7 mouse cellular contexts compared by ENCODE assay signal in the genomic region with DNA sequence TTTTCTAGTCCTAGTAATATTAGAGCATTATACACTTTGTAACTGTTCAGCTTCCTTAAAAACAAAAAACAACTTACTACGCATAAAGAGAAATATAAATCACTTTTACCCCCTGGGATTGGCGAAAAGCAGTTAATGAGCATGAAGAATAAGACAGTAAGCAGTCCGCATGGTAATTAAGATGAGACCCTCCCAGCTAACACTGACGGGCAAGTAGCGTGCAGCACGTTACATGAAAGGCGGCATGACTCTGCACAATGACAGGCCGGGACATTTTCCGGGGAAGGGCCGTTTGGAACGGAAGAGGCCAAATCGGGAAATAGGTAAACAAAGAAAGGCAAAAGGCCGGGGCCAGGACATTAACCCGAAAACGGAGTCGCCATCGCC. TPM values are rescaled to one million over a fixed set of nuclear protein-coding genes. Genes with fewer than 3 reads are reported as not detected.
DNase-seq lines count a peak whose midpoint lies in the region; ATAC-seq and TF ChIP-seq lines count a peak whose summit lies in the region.

No protein-coding gene starts in this region.

- WGBS in hindbrain, embryonic 14.5 days, result under 1% methylated on average over 17 of the region's 17 CpGs
- WGBS in liver, embryonic 15.5 days (ENCODE audit: insufficient replicate concordance), result under 1% methylated on average over 17 of the region's 17 CpGs
- under 1% methylated on average over 17 of the region's 17 CpGs for WGBS in neural tube, embryonic 14.5 days

- peak overlapping the region; percentile 100 for H3K27ac ChIP-seq in testis, adult 2 months (ENCODE audit: control insufficient read depth, insufficient read depth, low read depth, low read length)
- H3K27ac ChIP-seq in hindbrain, embryonic 14.5 days, result peak overlapping the region; percentile 100
- H3K27ac ChIP-seq in liver, embryonic 15.5 days (replicated peaks), result peak overlapping the region; percentile 100
- peak overlapping the region; percentile 100 for H3K27ac ChIP-seq in neural tube, embryonic 14.5 days (ENCODE audit: low read depth, low read length)

- TF ChIP-seq POLR2A in testis, adult 2 months (IDR thresholded peaks at IDR 0.05; ENCODE audit: control insufficient read depth, low read depth, low read length), result no peak

- H3K9me3 ChIP-seq in hindbrain, embryonic 14.5 days (ENCODE audit: control insufficient read depth, low read length), result no peaks in the 10 kb centered on the region
- H3K9me3 ChIP-seq in liver, embryonic 15.5 days (replicated peaks), result no peaks in the 10 kb centered on the region
- no peaks in the 10 kb centered on the region for H3K9me3 ChIP-seq in neural tube, embryonic 14.5 days (ENCODE audit: control insufficient read depth, low read length)

- H3K4me2 ChIP-seq in hindbrain, embryonic 14.5 days (replicated peaks), result peak overlapping the region; percentile 97
- peak overlapping the region; percentile 79 for H3K4me2 ChIP-seq in liver, embryonic 15.5 days
- H3K4me2 ChIP-seq in neural tube, embryonic 14.5 days (ENCODE audit: low read depth, low read length), result peak overlapping the region; percentile 94

- peak; percentile 73 for ATAC-seq in hindbrain, embryonic 14.5 days (ENCODE audit: low FRiP score)
- peak; percentile 67 for ATAC-seq in liver, embryonic 15.5 days (ENCODE audit: insufficient read depth)
- peak; percentile 77 for ATAC-seq in neural tube, embryonic 14.5 days (ENCODE audit: low read depth)

- no peak for TF ChIP-seq CTCF in testis, adult 2 months (IDR thresholded peaks at IDR 0.05; ENCODE audit: control insufficient read depth, insufficient read depth, insufficient replicate concordance, low read depth, low read length)

- no peaks in the 10 kb centered on the region for H3K27me3 ChIP-seq in testis, adult 2 months (ENCODE audit: control insufficient read depth, insufficient read depth, low read length)
- H3K27me3 ChIP-seq in hindbrain, embryonic 14.5 days (ENCODE audit: control insufficient read depth, insufficient read depth, low read length), result no peaks in the 10 kb centered on the region
- H3K27me3 ChIP-seq in liver, embryonic 15.5 days, result no peaks in the 10 kb centered on the region
- H3K27me3 ChIP-seq in neural tube, embryonic 14.5 days (ENCODE audit: control insufficient read depth, insufficient read depth, low read length), result no peaks in the 10 kb centered on the region

- no peak for DNase-seq in testis, postnatal 10 days (ENCODE audit: low spot score)
- DNase-seq in embryo, embryonic 11 days, result peak; percentile 92
- peak; percentile 84 for DNase-seq in hindbrain, embryonic 14.5 days (ENCODE audit: low spot score)
- no peak for DNase-seq in cerebellum, adult 18-20 months

- H3K4me3 ChIP-seq in testis, adult 2 months (ENCODE audit: control insufficient read depth, low read depth, low read length), result peak overlapping the region; percentile 97
- peak overlapping the region; percentile 70 for H3K4me3 ChIP-seq in hindbrain, embryonic 14.5 days (replicated peaks; ENCODE audit: low read length)
- peak overlapping the region; percentile 77 for H3K4me3 ChIP-seq in liver, embryonic 15.5 days (replicated peaks)
- peak overlapping the region; percentile 64 for H3K4me3 ChIP-seq in neural tube, embryonic 14.5 days (ENCODE audit: low read depth, low read length)

- H3K9ac ChIP-seq in hindbrain, embryonic 14.5 days, result peak overlapping the region; percentile 82
- H3K9ac ChIP-seq in liver, embryonic 15.5 days, result peak overlapping the region; percentile 94
- H3K9ac ChIP-seq in neural tube, embryonic 14.5 days (replicated peaks; ENCODE audit: low read depth, low read length), result peak overlapping the region; percentile 83

- no peaks in the 10 kb centered on the region for H3K4me1 ChIP-seq in testis, adult 2 months (ENCODE audit: control insufficient read depth, insufficient read depth, low read length)
- peaks cover 34% of the 10 kb centered on the region for H3K4me1 ChIP-seq in hindbrain, embryonic 14.5 days (replicated peaks; ENCODE audit: control insufficient read depth, insufficient read depth, low read length)
- peaks cover 45% of the 10 kb centered on the region for H3K4me1 ChIP-seq in liver, embryonic 15.5 days (replicated peaks)
- H3K4me1 ChIP-seq in neural tube, embryonic 14.5 days (ENCODE audit: control insufficient read depth, insufficient read depth, low read length), result peaks cover 26% of the 10 kb centered on the region

- no peaks in the 10 kb centered on the region; the same call in 1 of the 2 replicates for H3K36me3 ChIP-seq in testis, adult 2 months (ENCODE audit: control insufficient read depth, insufficient read depth, low read length)
- peaks cover 24% of the 10 kb centered on the region for H3K36me3 ChIP-seq in hindbrain, embryonic 14.5 days (replicated peaks; ENCODE audit: control insufficient read depth, insufficient read depth)
- H3K36me3 ChIP-seq in liver, embryonic 15.5 days (replicated peaks), result peaks cover 28% of the 10 kb centered on the region
- H3K36me3 ChIP-seq in neural tube, embryonic 14.5 days (ENCODE audit: control insufficient read depth, insufficient read depth, low read length), result peaks cover 12% of the 10 kb centered on the region

RNA-seq across cellular contexts. Expression of a gene that starts 0.9 kb away (rescaled TPM):
- 15.3 and 21.8 TPM in 2 replicates for polyA plus RNA-seq in testis, adult 2 months (2012; rRNA removed)
- polyA plus RNA-seq in hindbrain, embryonic 14.5 days (2014; fragmentation: Nextera tagmentation; extraction: Ambion mirVana), result 102 and 134 TPM in 2 replicates
- 60.2 and 78.6 TPM in 2 replicates for polyA plus RNA-seq in liver, embryonic 15.5 days (2015; fragmentation: Nextera tagmentation; extraction: Ambion mirVana)
- polyA plus RNA-seq in neural tube, embryonic 14.5 days (2014; fragmentation: Nextera tagmentation; extraction: Ambion mirVana), result 105 and 107 TPM in 2 replicates

RNA-seq across cellular contexts. Expression of a gene that starts 19.6 kb away (rescaled TPM):
- polyA plus RNA-seq in testis, adult 2 months (2012; rRNA removed), result 137 and 147 TPM in 2 replicates
- polyA plus RNA-seq in hindbrain, embryonic 14.5 days (2014; fragmentation: Nextera tagmentation; extraction: Ambion mirVana), result 313 and 339 TPM in 2 replicates
- 162 and 167 TPM in 2 replicates for polyA plus RNA-seq in liver, embryonic 15.5 days (2015; fragmentation: Nextera tagmentation; extraction: Ambion mirVana)
- polyA plus RNA-seq in neural tube, embryonic 14.5 days (2014; fragmentation: Nextera tagmentation; extraction: Ambion mirVana), result 267 and 325 TPM in 2 replicates

Comparison
In these comparisons a context has a peak if more than half of its experiments do, and no peak if none do; other contexts are left out.
1. DNase-seq: peak in embryo, embryonic 11 days (single experiment) and hindbrain, embryonic 14.5 days (single experiment); none in testis, postnatal 10 days (single experiment) and cerebellum, adult 18-20 months (0 of 2).
2. Peak in every context shown above with its lines, with median percentiles within 50 percentile points of each other: H3K27ac ChIP-seq, H3K4me3 ChIP-seq, ATAC-seq, H3K4me2 ChIP-seq and H3K9ac ChIP-seq.